Mouse (Mus musculus): ENCODE results near the gene Pramel7. TPM values are rescaled to one million over a fixed set of nuclear protein-coding genes. Genes with fewer than 3 reads are reported as not detected.

Pramel7 gene
- polyA plus RNA-seq, 1 experiment from 2014 or later, result not detected

DNA sequence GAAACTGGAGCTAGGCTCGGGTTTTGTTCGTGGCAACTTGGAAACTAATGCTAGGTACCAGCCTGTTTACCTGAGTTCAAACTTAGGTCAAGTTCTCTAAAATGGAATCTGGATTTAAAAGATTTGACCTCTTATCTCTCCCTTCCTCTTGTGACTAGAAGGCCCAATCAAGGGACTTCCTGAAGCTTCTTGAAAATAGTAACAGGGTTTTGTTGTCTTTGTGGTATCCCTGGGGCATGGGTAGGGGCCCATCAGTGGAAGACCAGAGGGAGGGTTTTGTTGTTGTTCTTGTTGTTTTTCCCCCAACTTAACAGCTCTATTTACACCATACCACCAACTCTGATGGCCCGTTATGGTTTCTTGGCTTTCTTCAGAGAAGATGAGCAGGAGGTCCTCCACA lies 19.7 kb upstream of the Pramel7 start:
- ATAC-seq (replicated peaks; ENCODE audit: low FRiP score, low read depth), result no peak
- WGBS, result 84% methylated on average over 3 of the region's 3 CpGs
- no peak for TF ChIP-seq CTCF (IDR thresholded peaks at IDR 0.05; ENCODE audit: low read depth)

DNA sequence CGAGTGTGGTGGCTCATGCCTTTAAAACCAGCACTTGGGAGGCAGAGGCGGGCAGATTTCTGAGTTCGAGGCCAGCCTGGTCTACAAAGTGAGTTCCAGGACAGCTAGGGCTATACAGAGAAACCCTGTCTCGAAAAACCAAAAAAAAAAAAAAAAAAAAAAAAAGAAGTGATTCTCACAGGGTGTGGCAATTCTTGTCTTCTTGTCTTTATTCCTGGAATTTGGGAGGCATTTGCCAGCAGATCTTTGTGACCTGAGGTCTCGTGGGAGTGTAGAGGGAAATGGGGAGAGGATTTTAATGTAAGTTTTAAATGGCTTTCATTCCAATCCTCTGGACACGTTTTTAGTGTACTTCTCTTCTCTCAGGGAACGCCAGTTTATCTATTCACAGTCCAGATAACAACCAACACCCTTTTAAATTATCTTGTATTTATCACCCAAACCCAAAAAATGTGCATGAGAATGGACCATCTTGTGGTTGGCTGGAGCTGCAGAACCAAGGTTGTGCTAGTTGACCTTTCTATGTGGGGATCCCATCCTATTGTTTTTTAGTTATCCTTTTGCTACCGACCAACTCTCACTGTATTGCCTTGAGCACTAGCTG lies 18.7 kb upstream of the Pramel7 start:
- no peak overlapping the region for H3K4me2 ChIP-seq (ENCODE audit: low read length)
- DNase-seq (ENCODE audit: low spot score), result no peak
- H3K36me3 ChIP-seq (ENCODE audit: insufficient read depth, low read length), result no peaks in the 10 kb centered on the region
- no peaks in the 10 kb centered on the region for H3K9me3 ChIP-seq (replicated peaks; ENCODE audit: low read length)
- no peaks in the 10 kb centered on the region for H3K27me3 ChIP-seq (ENCODE audit: insufficient read depth, low read length)
- no peak for TF ChIP-seq CTCF (IDR thresholded peaks at IDR 0.05; ENCODE audit: low read depth)
- ATAC-seq (replicated peaks; ENCODE audit: low FRiP score, low read depth), result no peak
- no peak overlapping the region for H3K4me3 ChIP-seq (replicated peaks; ENCODE audit: low read depth, low read length)
- WGBS, result 80% methylated on average over 7 of the region's 8 CpGs
- H3K9ac ChIP-seq (ENCODE audit: low read depth, low read length), result no peak overlapping the region
- no peaks in the 10 kb centered on the region for H3K4me1 ChIP-seq (replicated peaks; ENCODE audit: insufficient read depth, low read length)
- no peak overlapping the region for H3K27ac ChIP-seq

More for the DNA sequence above, 19.7 kb upstream of the Pramel7 start:
- DNase-seq (ENCODE audit: low spot score), result no peak
- Histone ChIP-seq H3K27ac (no peak overlapping the region), H3K36me3 (ENCODE audit: insufficient read depth, low read length) (no peaks in the 10 kb centered on the region), H3K9ac (ENCODE audit: low read depth, low read length) (no peak overlapping the region), H3K27me3 (ENCODE audit: insufficient read depth, low read length) (no peaks in the 10 kb centered on the region), H3K9me3 (replicated peaks; ENCODE audit: low read length) (no peaks in the 10 kb centered on the region), H3K4me2 (ENCODE audit: low read length) (no peak overlapping the region), H3K4me3 (replicated peaks; ENCODE audit: low read depth, low read length) (no peak overlapping the region), H3K4me1 (replicated peaks; ENCODE audit: insufficient read depth, low read length) (no peaks in the 10 kb centered on the region)

DNA sequence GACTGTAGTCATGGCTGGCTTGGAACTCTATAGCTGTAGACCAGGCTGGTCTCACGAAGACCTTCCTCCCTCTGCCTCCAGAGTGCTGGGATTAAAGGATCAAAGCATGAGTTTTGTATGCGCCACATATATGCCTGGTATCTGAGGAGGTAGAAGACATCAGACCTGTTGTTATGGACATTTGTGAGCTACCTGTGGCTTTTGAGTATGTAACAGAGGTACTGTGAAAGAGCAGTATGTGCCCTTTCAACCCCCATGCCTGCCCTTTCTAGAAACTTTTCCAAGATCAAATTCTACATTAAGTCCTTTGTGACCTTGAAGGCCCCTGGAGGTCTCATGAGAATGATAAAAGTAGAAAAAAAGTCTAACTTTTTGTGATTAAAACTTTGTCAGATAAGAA lies 18.2 kb upstream of the Pramel7 start:
- TF ChIP-seq CTCF (IDR thresholded peaks at IDR 0.05; ENCODE audit: low read depth), result no peak
- WGBS, result 85% methylated on average over 2 of the region's 2 CpGs

DNA sequence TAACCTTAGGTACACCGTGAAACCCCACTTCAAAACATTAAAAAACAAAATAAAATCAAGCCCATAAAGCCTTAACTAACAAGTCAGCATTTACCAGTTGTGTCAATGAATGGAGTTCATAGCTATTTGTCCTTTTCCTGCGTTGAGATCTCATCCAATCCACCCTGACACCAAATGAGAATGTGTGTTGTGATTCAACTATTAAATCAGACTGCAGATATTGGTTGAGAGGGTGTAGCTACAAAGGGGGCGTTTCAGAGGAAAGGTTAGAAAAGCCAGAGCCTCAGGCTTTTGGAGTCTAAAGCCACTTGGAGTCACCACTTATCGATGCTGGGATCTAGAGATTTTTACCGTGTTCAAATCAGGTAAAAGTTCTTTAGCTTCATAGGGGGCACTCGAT lies 9.4 kb upstream of the Pramel7 start, which contains the start of gene Pramel6:
Gene Pramel6 (plus strand): TSS at position 301 of the 400 bp plus-strand sequence.
- TF ChIP-seq CTCF (IDR thresholded peaks at IDR 0.05; ENCODE audit: low read depth), result no peak
- Histone ChIP-seq H3K9me3 (replicated peaks; ENCODE audit: low read length) (no peaks in the 10 kb centered on the region), H3K4me1 (replicated peaks; ENCODE audit: insufficient read depth, low read length) (no peaks in the 10 kb centered on the region), H3K4me2 (ENCODE audit: low read length) (no peak within 1 kb of the TSS), H3K9ac (ENCODE audit: low read depth, low read length) (no peak within 1 kb of the TSS), H3K27ac (no peak within 1 kb of the TSS), H3K4me3 (replicated peaks; ENCODE audit: low read depth, low read length) (no peak within 1 kb of the TSS), H3K36me3 (ENCODE audit: insufficient read depth, low read length) (no peaks in the 10 kb centered on the region), H3K27me3 (ENCODE audit: insufficient read depth, low read length) (no peaks in the 10 kb centered on the region)
- DNase-seq (ENCODE audit: low spot score) (no peak), ATAC-seq (replicated peaks; ENCODE audit: low FRiP score, low read depth) (no peak)
- WGBS, result 87% methylated on average over 6 of the region's 6 CpGs

More for the DNA sequence above, 18.2 kb upstream of the Pramel7 start:
- Histone ChIP-seq H3K4me3 (replicated peaks; ENCODE audit: low read depth, low read length) (no peak overlapping the region), H3K4me1 (replicated peaks; ENCODE audit: insufficient read depth, low read length) (no peaks in the 10 kb centered on the region), H3K4me2 (ENCODE audit: low read length) (no peak overlapping the region), H3K9me3 (replicated peaks; ENCODE audit: low read length) (no peaks in the 10 kb centered on the region), H3K27me3 (ENCODE audit: insufficient read depth, low read length) (no peaks in the 10 kb centered on the region), H3K27ac (no peak overlapping the region), H3K36me3 (ENCODE audit: insufficient read depth, low read length) (no peaks in the 10 kb centered on the region), H3K9ac (ENCODE audit: low read depth, low read length) (no peak overlapping the region)
- DNase-seq (ENCODE audit: low spot score) (no peak), ATAC-seq (replicated peaks; ENCODE audit: low FRiP score, low read depth) (no peak)

DNA sequence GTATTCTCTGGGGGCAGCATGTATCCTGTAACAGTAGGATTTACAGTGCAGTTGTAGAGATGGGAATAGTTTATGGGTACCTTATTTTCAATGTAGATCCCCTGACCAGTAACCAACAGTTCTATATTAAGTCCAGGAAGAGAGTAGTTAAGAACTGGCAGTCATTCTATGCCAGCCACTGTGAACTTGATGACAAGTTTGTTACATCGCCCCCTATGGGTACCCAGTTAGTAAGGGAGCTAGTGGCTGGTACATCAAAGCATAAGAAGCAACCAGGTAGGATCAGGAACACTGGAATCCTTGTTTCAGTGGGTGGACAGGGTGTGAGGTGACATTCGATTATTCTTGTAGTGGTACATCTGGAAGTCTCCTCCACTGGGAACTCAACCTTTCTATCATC lies 14.6 kb downstream of the Pramel7 start:
- no peaks in the 10 kb centered on the region for H3K36me3 ChIP-seq (ENCODE audit: insufficient read depth, low read length)
- WGBS, result 72% methylated on average over 2 of the region's 2 CpGs
- H3K27ac ChIP-seq, result no peak overlapping the region
- H3K4me3 ChIP-seq (replicated peaks; ENCODE audit: low read depth, low read length), result no peak overlapping the region
- no peak overlapping the region for H3K4me2 ChIP-seq (ENCODE audit: low read length)
- no peak overlapping the region for H3K9ac ChIP-seq (ENCODE audit: low read depth, low read length)
- no peaks in the 10 kb centered on the region for H3K4me1 ChIP-seq (replicated peaks; ENCODE audit: insufficient read depth, low read length)
- no peak for TF ChIP-seq CTCF (IDR thresholded peaks at IDR 0.05; ENCODE audit: low read depth)
- H3K9me3 ChIP-seq (replicated peaks; ENCODE audit: low read length), result no peaks in the 10 kb centered on the region
- DNase-seq (ENCODE audit: low spot score), result no peak
- no peak for ATAC-seq (replicated peaks; ENCODE audit: low FRiP score, low read depth)
- H3K27me3 ChIP-seq (ENCODE audit: insufficient read depth, low read length), result no peaks in the 10 kb centered on the region

DNA sequence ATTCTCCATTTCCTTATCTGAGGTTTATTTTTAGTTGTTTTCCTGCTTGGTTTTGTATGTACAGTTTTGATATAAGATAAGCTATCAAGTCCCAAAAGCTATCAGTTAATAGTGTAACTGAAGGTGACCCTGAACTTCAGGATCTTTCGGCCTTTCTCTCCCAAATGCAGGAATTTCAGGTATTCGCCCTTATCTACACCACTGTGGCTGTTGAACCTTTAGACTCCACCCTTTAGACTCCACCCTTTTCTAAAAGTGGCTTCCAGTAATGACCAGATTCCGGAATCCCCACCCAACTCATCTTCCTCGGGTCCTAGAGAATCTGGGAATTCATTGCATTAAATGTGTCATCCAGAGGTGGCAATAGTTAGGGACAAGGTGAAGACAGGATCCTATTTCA lies 15.7 kb downstream of the Pramel7 start:
- Histone ChIP-seq H3K4me1 (replicated peaks; ENCODE audit: insufficient read depth, low read length) (no peaks in the 10 kb centered on the region), H3K9me3 (replicated peaks; ENCODE audit: low read length) (no peaks in the 10 kb centered on the region), H3K4me3 (replicated peaks; ENCODE audit: low read depth, low read length) (no peak overlapping the region), H3K4me2 (ENCODE audit: low read length) (no peak overlapping the region), H3K27ac (no peak overlapping the region), H3K36me3 (ENCODE audit: insufficient read depth, low read length) (no peaks in the 10 kb centered on the region), H3K9ac (ENCODE audit: low read depth, low read length) (no peak overlapping the region), H3K27me3 (ENCODE audit: insufficient read depth, low read length) (no peaks in the 10 kb centered on the region)
- DNase-seq (ENCODE audit: low spot score) (no peak), ATAC-seq (replicated peaks; ENCODE audit: low FRiP score, low read depth) (no peak)
- TF ChIP-seq CTCF (IDR thresholded peaks at IDR 0.05; ENCODE audit: low read depth), result no peak
- 91% methylated on average over 4 of the region's 4 CpGs for WGBS

DNA sequence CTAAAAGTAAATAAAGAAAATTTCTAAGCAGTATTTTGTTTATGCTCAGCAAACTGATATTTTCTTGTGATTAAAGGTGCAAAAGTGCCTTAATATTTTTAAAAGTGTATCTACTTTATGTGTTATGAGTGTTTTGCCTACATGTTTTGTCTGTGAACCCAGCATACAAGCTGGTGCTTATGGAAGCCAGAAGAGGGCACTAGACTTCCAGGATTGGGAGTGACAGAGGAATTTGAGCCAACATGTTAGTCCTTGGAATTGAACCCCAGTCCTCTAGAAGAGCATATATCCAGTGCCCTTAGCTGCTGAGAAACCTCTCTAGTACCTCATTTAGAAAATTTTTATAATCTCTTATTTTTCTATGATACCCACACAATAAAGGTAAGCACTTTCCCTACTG lies 16.7 kb downstream of the Pramel7 start:
- no peak overlapping the region for H3K27ac ChIP-seq
- no peak for ATAC-seq (replicated peaks; ENCODE audit: low FRiP score, low read depth)

More for the DNA sequence above, 16.7 kb downstream of the Pramel7 start:
- no peaks in the 10 kb centered on the region for H3K9me3 ChIP-seq (replicated peaks; ENCODE audit: low read length)
- H3K36me3 ChIP-seq (ENCODE audit: insufficient read depth, low read length), result no peaks in the 10 kb centered on the region
- no peak for DNase-seq (ENCODE audit: low spot score)
- TF ChIP-seq CTCF (IDR thresholded peaks at IDR 0.05; ENCODE audit: low read depth), result peak; percentile 12; the same call in 1 of the 2 replicates
- H3K9ac ChIP-seq (ENCODE audit: low read depth, low read length), result no peak overlapping the region
- no peak overlapping the region for H3K4me3 ChIP-seq (replicated peaks; ENCODE audit: low read depth, low read length)
- no peaks in the 10 kb centered on the region for H3K27me3 ChIP-seq (ENCODE audit: insufficient read depth, low read length)
- H3K4me1 ChIP-seq (replicated peaks; ENCODE audit: insufficient read depth, low read length), result no peaks in the 10 kb centered on the region
- no peak overlapping the region for H3K4me2 ChIP-seq (ENCODE audit: low read length)
